Comparison of ENCODE assay signal across 25 mouse cellular contexts in the genomic region with DNA sequence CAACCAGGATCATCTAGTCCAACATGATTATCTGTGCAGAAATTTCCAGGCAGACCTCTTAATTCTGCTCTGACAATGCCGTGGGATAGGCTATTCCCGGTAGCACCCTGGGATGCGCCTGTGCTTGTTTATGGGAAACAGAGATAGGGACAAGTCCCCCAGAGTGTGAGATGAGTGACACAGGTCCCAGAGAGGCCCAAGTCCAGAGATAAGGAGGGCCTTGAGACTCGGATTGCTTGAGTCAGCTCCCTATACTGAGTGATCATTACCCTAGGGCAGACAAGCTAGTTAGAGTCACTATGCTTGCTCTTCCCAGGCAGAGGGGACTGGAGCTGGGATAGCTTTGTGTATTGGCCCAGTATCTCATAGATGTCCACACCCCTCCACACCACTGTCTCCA. TPM values are rescaled to one million over a fixed set of nuclear protein-coding genes. Genes with fewer than 3 reads are reported as not detected.
DNase-seq lines count a peak whose midpoint lies in the region; ATAC-seq and TF ChIP-seq lines count a peak whose summit lies in the region.
"Had no signal": no experiment of that assay in that cellular context is flagged by ENCODE, and none has a peak within 500 bp of the region (broad histone marks: within the 10 kb centered on the region; RNA-seq: fewer than 3 reads in every experiment).

No protein-coding gene starts in this region.

- no peak for DNase-seq in liver, embryonic 14.5 days (ENCODE audit: low read depth in 3 of 3, low spot score in 3 of 3)
- no peak for DNase-seq in forebrain, embryonic 14.5 days (ENCODE audit: low spot score)
- DNase-seq in heart, postnatal 4 days: no peak
- DNase-seq in layer of hippocampus, adult 9-11 months: no peak
- DNase-seq: adrenal gland, postnatal 25 days; cerebellum, adult 9-10 months; gastrocnemius, postnatal 14 days; heart, adult 2 months; kidney, adult 11 months; lung, adult 18-20 months; lung, postnatal 10 days; retina, postnatal 1 day; right cerebral cortex, postnatal 25 days; thymus, postnatal 36 days had no signal

- 61% methylated on average over 4 of the region's 4 CpGs for WGBS in intestine, embryonic 16.5 days
- WGBS in liver, embryonic 14.5 days (ENCODE audit: insufficient replicate concordance): 10% methylated on average over 4 of the region's 4 CpGs
- 27% methylated on average over 4 of the region's 4 CpGs for WGBS in small intestine, adult 2 months
- WGBS in forebrain, embryonic 14.5 days: 85% methylated on average over 4 of the region's 4 CpGs

- TF ChIP-seq EP300 in liver, embryonic 14.5 days (IDR thresholded peaks at IDR 0.05; ENCODE audit: low read depth): no peak

- no peak for TF ChIP-seq CTCF in liver, embryonic 14.5 days (IDR thresholded peaks at IDR 0.05; ENCODE audit: low read depth)
- no peak for TF ChIP-seq CTCF in small intestine, adult 2 months (IDR thresholded peaks at IDR 0.05; ENCODE audit: extremely low read depth, insufficient read length, insufficient replicate concordance, low read depth, low read length)

- peak overlapping the region; percentile 20 for H3K4me3 ChIP-seq in megakaryocyte, embryonic 14.5 days (replicated peaks)
- no peak overlapping the region for H3K4me3 ChIP-seq in intestine, embryonic 16.5 days (ENCODE audit: low read length)
- no peak overlapping the region for H3K4me3 ChIP-seq in liver, embryonic 14.5 days (ENCODE audit: insufficient read depth in 1 of 2, low read depth in 2 of 2, low read length in 2 of 2)
- no peak overlapping the region for H3K4me3 ChIP-seq in small intestine, adult 2 months (ENCODE audit: low read depth, low read length)
- H3K4me3 ChIP-seq in forebrain, embryonic 14.5 days (ENCODE audit: low read depth, low read length): no peak overlapping the region
- H3K4me3 ChIP-seq: erythroblast, embryonic 14.5 days; forebrain, embryonic 13.5 days; heart, adult 2 months; hindbrain, embryonic 15.5 days; myocyte; neural tube, embryonic 13.5 days had no signal

- H3K9ac ChIP-seq in intestine, embryonic 16.5 days (ENCODE audit: low read depth, low read length): no peak overlapping the region
- H3K9ac ChIP-seq in liver, embryonic 14.5 days (replicated peaks): no peak overlapping the region
- no peak overlapping the region for H3K9ac ChIP-seq in forebrain, embryonic 14.5 days (ENCODE audit: low read length)
- H3K9ac ChIP-seq: forebrain, embryonic 13.5 days; hindbrain, embryonic 15.5 days; neural tube, embryonic 13.5 days had no signal

- ATAC-seq in megakaryocyte, adult 5-6 weeks (ENCODE audit: poor library complexity, severe bottlenecking): no peak
- ATAC-seq in intestine, embryonic 16.5 days: peak; percentile 93
- peak; percentile 72 for ATAC-seq in liver, embryonic 14.5 days (ENCODE audit: insufficient read depth)
- ATAC-seq in forebrain, embryonic 14.5 days: no peak
- ATAC-seq: forebrain, embryonic 13.5 days; midbrain, embryonic 16.5 days had no signal

- 0 out of 2 replicates have a peak overlapping the region, but pooled peaks have one; percentile 9 for H3K4me2 ChIP-seq in intestine, embryonic 16.5 days (ENCODE audit: low read depth, low read length)
- H3K4me2 ChIP-seq in liver, embryonic 14.5 days (ENCODE audit: low read depth): peak overlapping the region; percentile 30; the same call in 1 of the 2 replicates
- H3K4me2 ChIP-seq in forebrain, embryonic 14.5 days (ENCODE audit: low read length): no peak overlapping the region
- H3K4me2 ChIP-seq: forebrain, embryonic 13.5 days; hindbrain, embryonic 15.5 days; neural tube, embryonic 13.5 days had no signal

- H3K9me3 ChIP-seq in megakaryocyte, embryonic 14.5 days: no peaks in the 10 kb centered on the region
- H3K9me3 ChIP-seq in intestine, embryonic 16.5 days (ENCODE audit: control insufficient read depth, low read length): no peaks in the 10 kb centered on the region
- no peaks in the 10 kb centered on the region for H3K9me3 ChIP-seq in liver, embryonic 14.5 days (ENCODE audit: control insufficient read depth, low read length)
- H3K9me3 ChIP-seq in forebrain, embryonic 14.5 days (replicated peaks; ENCODE audit: control insufficient read depth, low read length): no peaks in the 10 kb centered on the region
- H3K9me3 ChIP-seq: forebrain, embryonic 13.5 days; hindbrain, embryonic 15.5 days; neural tube, embryonic 13.5 days had no signal

- no peaks in the 10 kb centered on the region for H3K27me3 ChIP-seq in megakaryocyte, embryonic 14.5 days (replicated peaks)
- H3K27me3 ChIP-seq in intestine, embryonic 16.5 days (replicated peaks; ENCODE audit: control insufficient read depth, insufficient read depth, low read length): no peaks in the 10 kb centered on the region
- no peaks in the 10 kb centered on the region for H3K27me3 ChIP-seq in liver, embryonic 14.5 days (ENCODE audit: control insufficient read depth, insufficient read depth, low read length)
- no peaks in the 10 kb centered on the region for H3K27me3 ChIP-seq in small intestine, adult 2 months (ENCODE audit: control insufficient read depth, insufficient read depth, low read length)
- no peaks in the 10 kb centered on the region for H3K27me3 ChIP-seq in forebrain, embryonic 14.5 days (replicated peaks; ENCODE audit: control insufficient read depth, insufficient read depth, low read length)
- H3K27me3 ChIP-seq: forebrain, embryonic 13.5 days; hindbrain, embryonic 15.5 days; neural tube, embryonic 13.5 days had no signal

- H3K36me3 ChIP-seq in megakaryocyte, embryonic 14.5 days (replicated peaks; ENCODE audit: low read length): no peaks in the 10 kb centered on the region
- H3K36me3 ChIP-seq in intestine, embryonic 16.5 days (ENCODE audit: control insufficient read depth, insufficient read depth, low read length): no peaks in the 10 kb centered on the region
- no peaks in the 10 kb centered on the region for H3K36me3 ChIP-seq in liver, embryonic 14.5 days (replicated peaks; ENCODE audit: control insufficient read depth, insufficient read depth, low read depth)
- H3K36me3 ChIP-seq in small intestine, adult 2 months (ENCODE audit: control insufficient read depth, insufficient read depth, low read length): no peaks in the 10 kb centered on the region
- no peaks in the 10 kb centered on the region for H3K36me3 ChIP-seq in forebrain, embryonic 14.5 days (ENCODE audit: control insufficient read depth, insufficient read depth, low read length)
- H3K36me3 ChIP-seq: hindbrain, embryonic 15.5 days; neural tube, embryonic 13.5 days had no signal

- peak overlapping the region; percentile 64 for H3K27ac ChIP-seq in intestine, embryonic 16.5 days (ENCODE audit: low read length)
- H3K27ac ChIP-seq in liver, embryonic 14.5 days: no peak overlapping the region
- peak overlapping the region; percentile 61; the same call in 1 of the 2 replicates for H3K27ac ChIP-seq in small intestine, adult 2 months (ENCODE audit: insufficient read depth, low read depth, low read length)
- H3K27ac ChIP-seq in forebrain, embryonic 14.5 days (ENCODE audit: low read depth, low read length): no peak overlapping the region
- H3K27ac ChIP-seq: forebrain, embryonic 13.5 days; heart, adult 2 months; hindbrain, embryonic 15.5 days; kidney, postnatal 0 days; neural tube, embryonic 13.5 days had no signal

- H3K4me1 ChIP-seq in megakaryocyte, embryonic 14.5 days: peaks cover 81% of the 10 kb centered on the region
- peaks cover 3% of the 10 kb centered on the region; the same call in 1 of the 2 replicates for H3K4me1 ChIP-seq in intestine, embryonic 16.5 days (ENCODE audit: control insufficient read depth, insufficient read depth, low read length)
- H3K4me1 ChIP-seq in liver, embryonic 14.5 days (replicated peaks; ENCODE audit: control insufficient read depth in 2 of 2, insufficient read depth in 2 of 2, low read length in 1 of 2): peaks cover 18 to 30% of the 10 kb centered on the region in 2 experiments
- H3K4me1 ChIP-seq in small intestine, adult 2 months (ENCODE audit: control insufficient read depth, insufficient read depth, insufficient read length, low read length): peaks cover 20% of the 10 kb centered on the region
- H3K4me1 ChIP-seq in forebrain, embryonic 14.5 days (ENCODE audit: control insufficient read depth, insufficient read depth, low read length): no peaks in the 10 kb centered on the region
- H3K4me1 ChIP-seq: forebrain, embryonic 13.5 days; hindbrain, embryonic 15.5 days; neural tube, embryonic 13.5 days had no signal

- TF ChIP-seq POLR2A in small intestine, adult 2 months (IDR thresholded peaks at IDR 0.05; ENCODE audit: low read depth, low read length): no peak

RNA-seq across cellular contexts. Expression of a gene that starts 5.5 kb away (rescaled TPM):
- 95.0 and 696 TPM in 2 replicates for polyA plus RNA-seq in megakaryocyte, embryonic 14.5 days (2012; ENCODE audit: insufficient read depth, low replicate concordance)
- 646 and 668 TPM in 2 replicates for total RNA-seq in megakaryocyte, adult 5-6 weeks (2015)
- 492 and 500 TPM in 2 replicates for total RNA-seq in megakaryocyte, adult 5-6 weeks (2017)
- polyA plus RNA-seq in intestine, embryonic 16.5 days (2015; fragmentation: Nextera tagmentation; extraction: Ambion mirVana): 15.1 and 15.5 TPM in 2 replicates
- 23.3 and 23.7 TPM in 2 replicates for polyA plus RNA-seq in liver, embryonic 14.5 days (2012; rRNA removed)
- 73.2 and 82.6 TPM in 2 replicates for polyA plus RNA-seq in liver, embryonic 14.5 days (2014; fragmentation: Nextera tagmentation; extraction: Ambion mirVana)
- polyA plus RNA-seq in small intestine, adult 2 months (2012; rRNA removed): 6.5 and 8.2 TPM in 2 replicates
- polyA plus RNA-seq in forebrain, embryonic 14.5 days (2014; fragmentation: Nextera tagmentation; extraction: Ambion mirVana): 7.5 and 10.3 TPM in 2 replicates
- 10 to 100 TPM; 16.9 to 18.4 TPM for total RNA-seq in heart, postnatal 4 days (2021)

RNA-seq across cellular contexts. Expression of a gene that starts 35.2 kb away (rescaled TPM):
- polyA plus RNA-seq in megakaryocyte, embryonic 14.5 days (2012; ENCODE audit: insufficient read depth, low replicate concordance): 1.1 and 8.9 TPM in 2 replicates
- total RNA-seq in megakaryocyte, adult 5-6 weeks (2015): 101 and 124 TPM in 2 replicates
- 124 and 146 TPM in 2 replicates for total RNA-seq in megakaryocyte, adult 5-6 weeks (2017)
- polyA plus RNA-seq in intestine, embryonic 16.5 days (2015; fragmentation: Nextera tagmentation; extraction: Ambion mirVana): 135 and 143 TPM in 2 replicates
- polyA plus RNA-seq in liver, embryonic 14.5 days (2012; rRNA removed): 9.1 and 14.7 TPM in 2 replicates
- 40.6 and 42.8 TPM in 2 replicates for polyA plus RNA-seq in liver, embryonic 14.5 days (2014; fragmentation: Nextera tagmentation; extraction: Ambion mirVana)
- 1.3 and 3.2 TPM in 2 replicates for polyA plus RNA-seq in small intestine, adult 2 months (2012; rRNA removed)
- 77.8 and 86.1 TPM in 2 replicates for polyA plus RNA-seq in forebrain, embryonic 14.5 days (2014; fragmentation: Nextera tagmentation; extraction: Ambion mirVana)
- total RNA-seq in heart, postnatal 4 days (2021): 10 to 100 TPM; 50.9 to 53.0 TPM

RNA-seq across cellular contexts. Expression of a gene that starts 56.5 kb away (rescaled TPM):
- 2.5 and 5.1 TPM in 2 replicates for polyA plus RNA-seq in megakaryocyte, embryonic 14.5 days (2012; ENCODE audit: insufficient read depth, low replicate concordance)
- total RNA-seq in megakaryocyte, adult 5-6 weeks (2015): 23.3 and 23.6 TPM in 2 replicates
- 18.1 and 19.9 TPM in 2 replicates for total RNA-seq in megakaryocyte, adult 5-6 weeks (2017)
- polyA plus RNA-seq in intestine, embryonic 16.5 days (2015; fragmentation: Nextera tagmentation; extraction: Ambion mirVana): 23.0 and 27.3 TPM in 2 replicates
- polyA plus RNA-seq in liver, embryonic 14.5 days (2012; rRNA removed): 6.0 and 9.2 TPM in 2 replicates
- polyA plus RNA-seq in liver, embryonic 14.5 days (2014; fragmentation: Nextera tagmentation; extraction: Ambion mirVana): 11.5 and 13.5 TPM in 2 replicates
- polyA plus RNA-seq in small intestine, adult 2 months (2012; rRNA removed): 21.0 and 21.2 TPM in 2 replicates
- polyA plus RNA-seq in forebrain, embryonic 14.5 days (2014; fragmentation: Nextera tagmentation; extraction: Ambion mirVana): 74.4 and 74.9 TPM in 2 replicates
- total RNA-seq in heart, postnatal 4 days (2021): 10 to 100 TPM; 31.6 to 34.5 TPM

Comparison
In these comparisons a context has a peak if more than half of its experiments do, and no peak if none do; other contexts are left out.
1. ATAC-seq: peak in intestine, embryonic 16.5 days (single experiment) and liver, embryonic 14.5 days (single experiment); none in megakaryocyte, adult 5-6 weeks (single experiment) and forebrain, embryonic 14.5 days (single experiment).
2. H3K27ac ChIP-seq: peak in intestine, embryonic 16.5 days (single experiment) and small intestine, adult 2 months (single experiment); none in liver, embryonic 14.5 days (single experiment) and forebrain, embryonic 14.5 days (single experiment).